Mouse (Mus musculus): ENCODE measurements around the gene Nfib.

Nfib gene

GRCm38 (mm10) chr4:82381786-82382185 lies 323.8 kb downstream of the Nfib start:
- in situ Hi-C loops (cut with MboI; ENCODE audit: low pct_unique_long_range_greater_than_20kb in 1 of 2, low sequenced_read_pairs in 2 of 2, unreplicated experiment in 1 of 2): no loop called here

- in situ Hi-C loops (cut with MboI; ENCODE audit: low pct_unique_long_range_greater_than_20kb in 1 of 2, low sequenced_read_pairs in 2 of 2, unreplicated experiment in 1 of 2): no loop called here
Measured at GRCm38 (mm10) chr4:82380578-82380977, 325.0 kb downstream of the Nfib start.

GRCm38 (mm10) chr4:82378050-82378449 lies 327.5 kb downstream of the Nfib start:
- in situ Hi-C loops (cut with MboI; ENCODE audit: low pct_unique_long_range_greater_than_20kb in 1 of 2, low sequenced_read_pairs in 2 of 2, unreplicated experiment in 1 of 2): no loop called here

- in situ Hi-C loops (cut with MboI; ENCODE audit: low pct_unique_long_range_greater_than_20kb in 1 of 2, low sequenced_read_pairs in 2 of 2, unreplicated experiment in 1 of 2): no loop called here
Measured at GRCm38 (mm10) chr4:82377621-82378020, 327.9 kb downstream of the Nfib start.

- in situ Hi-C loops (cut with MboI; ENCODE audit: low pct_unique_long_range_greater_than_20kb in 1 of 2, low sequenced_read_pairs in 2 of 2, unreplicated experiment in 1 of 2): no loop called here
Measured at GRCm38 (mm10) chr4:82374560-82374959, 331.0 kb downstream of the Nfib start.

- in situ Hi-C loops (cut with MboI; ENCODE audit: low pct_unique_long_range_greater_than_20kb in 1 of 2, low sequenced_read_pairs in 2 of 2, unreplicated experiment in 1 of 2): no loop called here
Measured at GRCm38 (mm10) chr4:82372217-82372616, 333.3 kb downstream of the Nfib start.

- in situ Hi-C loops (cut with MboI; ENCODE audit: low pct_unique_long_range_greater_than_20kb in 1 of 2, low sequenced_read_pairs in 2 of 2, unreplicated experiment in 1 of 2): no loop called here
Measured at GRCm38 (mm10) chr4:82371471-82371870, 334.1 kb downstream of the Nfib start.

- in situ Hi-C loops (cut with MboI; ENCODE audit: low pct_unique_long_range_greater_than_20kb in 1 of 2, low sequenced_read_pairs in 2 of 2, unreplicated experiment in 1 of 2): no loop called here
Measured at GRCm38 (mm10) chr4:82369011-82369776, 336.4 kb downstream of the Nfib start.

- in situ Hi-C loops (cut with MboI; ENCODE audit: low pct_unique_long_range_greater_than_20kb in 1 of 2, low sequenced_read_pairs in 2 of 2, unreplicated experiment in 1 of 2): no loop called here
Measured at GRCm38 (mm10) chr4:82368091-82368775, 337.3 kb downstream of the Nfib start.

- in situ Hi-C loops (cut with MboI; ENCODE audit: low pct_unique_long_range_greater_than_20kb in 1 of 2, low sequenced_read_pairs in 2 of 2, unreplicated experiment in 1 of 2): no loop called here
Measured at GRCm38 (mm10) chr4:82364696-82365385, 340.7 kb downstream of the Nfib start.

- in situ Hi-C loops (cut with MboI; ENCODE audit: low pct_unique_long_range_greater_than_20kb in 1 of 2, low sequenced_read_pairs in 2 of 2, unreplicated experiment in 1 of 2): no loop called here
Measured at GRCm38 (mm10) chr4:82363951-82364350, 341.6 kb downstream of the Nfib start.

GRCm38 (mm10) chr4:82362294-82362693 lies 343.3 kb downstream of the Nfib start:
- in situ Hi-C loops (cut with MboI; ENCODE audit: low pct_unique_long_range_greater_than_20kb in 1 of 2, low sequenced_read_pairs in 2 of 2, unreplicated experiment in 1 of 2): no loop called here

- in situ Hi-C loops (cut with MboI; ENCODE audit: low pct_unique_long_range_greater_than_20kb in 1 of 2, low sequenced_read_pairs in 2 of 2, unreplicated experiment in 1 of 2): no loop called here
Measured at GRCm38 (mm10) chr4:82360081-82360511, 345.5 kb downstream of the Nfib start.

GRCm38 (mm10) chr4:82359110-82359509 lies 346.4 kb downstream of the Nfib start:
- in situ Hi-C loops (cut with MboI; ENCODE audit: low pct_unique_long_range_greater_than_20kb in 1 of 2, low sequenced_read_pairs in 2 of 2, unreplicated experiment in 1 of 2): no loop called here

- in situ Hi-C loops (cut with MboI; ENCODE audit: low pct_unique_long_range_greater_than_20kb in 1 of 2, low sequenced_read_pairs in 2 of 2, unreplicated experiment in 1 of 2): no loop called here
Measured at GRCm38 (mm10) chr4:82349006-82349405, 356.5 kb downstream of the Nfib start.

GRCm38 (mm10) chr4:82344787-82345186 lies 360.8 kb downstream of the Nfib start:
- in situ Hi-C loops (cut with MboI; ENCODE audit: low pct_unique_long_range_greater_than_20kb in 1 of 2, low sequenced_read_pairs in 2 of 2, unreplicated experiment in 1 of 2): no loop called here

- in situ Hi-C loops (cut with MboI; ENCODE audit: low pct_unique_long_range_greater_than_20kb in 1 of 2, low sequenced_read_pairs in 2 of 2, unreplicated experiment in 1 of 2): no loop called here
Measured at GRCm38 (mm10) chr4:82344224-82344623, 361.3 kb downstream of the Nfib start.

- in situ Hi-C loops (cut with MboI; ENCODE audit: low pct_unique_long_range_greater_than_20kb in 1 of 2, low sequenced_read_pairs in 2 of 2, unreplicated experiment in 1 of 2): no loop called here
Measured at GRCm38 (mm10) chr4:82338930-82339329, 366.6 kb downstream of the Nfib start.

GRCm38 (mm10) chr4:82338481-82338880 lies 367.1 kb downstream of the Nfib start:
- in situ Hi-C loops (cut with MboI; ENCODE audit: low pct_unique_long_range_greater_than_20kb in 1 of 2, low sequenced_read_pairs in 2 of 2, unreplicated experiment in 1 of 2): no loop called here
